Mouse (Mus musculus): ENCODE measurements around the gene Wnt6.

Gene Wnt6

GRCm38 (mm10) chr1:74771845-74771930, at the start of gene Wnt6:
TSS of gene Wnt6 (plus strand) at chr1:74771892.
- in situ Hi-C loops (cut with MboI, MseI): no loop called here

GRCm38 (mm10) chr1:74723748-74724147, 47.9 kb upstream of the Wnt6 start:
- in situ Hi-C loops (cut with MboI, MseI): loop anchor here (25.0 kb wide), 1 partner anchor 1839 kb away; no protein-coding TSS in a partner anchor

- in situ Hi-C loops (cut with MboI, MseI): no loop called here
These were observed 45.6 kb upstream of the Wnt6 start for GRCm38 (mm10) chr1:74726114-74726513.

GRCm38 (mm10) chr1:74726674-74727073, 45.0 kb upstream of the Wnt6 start:
- in situ Hi-C loops (cut with MboI, MseI): no loop called here

- in situ Hi-C loops (cut with MboI, MseI): no loop called here
These were observed 43.2 kb upstream of the Wnt6 start for GRCm38 (mm10) chr1:74728446-74728845.

GRCm38 (mm10) chr1:74736977-74737376, 34.7 kb upstream of the Wnt6 start:
- in situ Hi-C loops (cut with MboI, MseI): no loop called here

GRCm38 (mm10) chr1:74737500-74737899, 34.2 kb upstream of the Wnt6 start:
- in situ Hi-C loops (cut with MboI, MseI): no loop called here

GRCm38 (mm10) chr1:74740846-74741245, 30.8 kb upstream of the Wnt6 start:
- in situ Hi-C loops (cut with MboI, MseI): no loop called here

- in situ Hi-C loops (cut with MboI, MseI): no loop called here
These were observed 24.4 kb upstream of the Wnt6 start for GRCm38 (mm10) chr1:74747335-74747734.

- in situ Hi-C loops (cut with MboI, MseI): no loop called here
These were observed 22.9 kb upstream of the Wnt6 start, which contains the start of gene Prkag3 for GRCm38 (mm10) chr1:74748643-74749271. TSS of gene Prkag3 (minus strand) at chr1:74749221.

- in situ Hi-C loops (cut with MboI, MseI): no loop called here
These were observed 22.4 kb upstream of the Wnt6 start for GRCm38 (mm10) chr1:74749301-74749700.

- in situ Hi-C loops (cut with MboI, MseI): no loop called here
These were observed 21.0 kb upstream of the Wnt6 start for GRCm38 (mm10) chr1:74750683-74751082.

GRCm38 (mm10) chr1:74752150-74752549, 19.5 kb upstream of the Wnt6 start:
- in situ Hi-C loops (cut with MboI, MseI): no loop called here

GRCm38 (mm10) chr1:74752833-74753232, 18.9 kb upstream of the Wnt6 start:
- in situ Hi-C loops (cut with MboI, MseI): no loop called here

- in situ Hi-C loops (cut with MboI, MseI): no loop called here
These were observed 18.3 kb upstream of the Wnt6 start for GRCm38 (mm10) chr1:74753266-74753974.

- in situ Hi-C loops (cut with MboI, MseI): no loop called here
These were observed 17.4 kb upstream of the Wnt6 start for GRCm38 (mm10) chr1:74754175-74754785.

- in situ Hi-C loops (cut with MboI, MseI): loop anchor here (10.0 kb wide), 1 partner anchor 295 kb away; no protein-coding TSS in a partner anchor
These were observed 11.9 kb upstream of the Wnt6 start for GRCm38 (mm10) chr1:74759773-74760172.

- in situ Hi-C loops (cut with MboI, MseI): loop anchor here (10.0 kb wide), 1 partner anchor 292 kb away; no protein-coding TSS in a partner anchor
These were observed 8.6 kb upstream of the Wnt6 start for GRCm38 (mm10) chr1:74763081-74763480.

- in situ Hi-C loops (cut with MboI, MseI): no loop called here
These were observed 795 bp upstream of the Wnt6 start for GRCm38 (mm10) chr1:74770727-74771466.

GRCm38 (mm10) chr1:74771467-74771844, 236 bp upstream of the Wnt6 start:
- in situ Hi-C loops (cut with MboI, MseI): no loop called here

- in situ Hi-C loops (cut with MboI, MseI): no loop called here
These were observed 384 bp downstream of the Wnt6 start for GRCm38 (mm10) chr1:74771931-74772620.

GRCm38 (mm10) chr1:74773136-74773535, 1.4 kb downstream of the Wnt6 start:
- in situ Hi-C loops (cut with MboI, MseI): no loop called here
